Mouse (Mus musculus) heart, embryonic 13.5 days (tissue): ENCODE measurements around the gene Spsb2. TPM values are rescaled to one million over a fixed set of nuclear protein-coding genes. Genes with fewer than 3 reads are reported as not detected.

Experiments used
- ATAC-seq: fragments of 200-750 bp; cut with Nextera tagmentation; 2 replicates; pipeline ENCODE4 v1.8.0; 2017; ENCODE audit warnings: moderate TSS enrichment; ENCODE audit not compliant: insufficient number of reproducible peaks, low FRiP score, low TSS enrichment; ENCODE audit errors: extremely low read depth
- H3K27ac ChIP-seq: fragments of 300-500 bp; sonication (generic); replicated peaks from 2 replicates; pipeline ENCODE4 v1.5.1; 2015; ENCODE audit warnings: moderate library complexity, mild to moderate bottlenecking, inconsistent platforms
- H3K27me3 ChIP-seq: fragments of 300-500 bp; sonication (generic); replicated peaks from 2 replicates; pipeline ENCODE4 v1.6.1; 2015; ENCODE audit warnings: mild to moderate bottlenecking, inconsistent platforms
- H3K36me3 ChIP-seq: fragments of 300-500 bp; sonication (generic); 2 replicates; pipeline ENCODE4 v1.6.1; 2015; ENCODE audit warnings: mild to moderate bottlenecking, inconsistent platforms
- H3K4me1 ChIP-seq: fragments of 300-500 bp; sonication (generic); 2 replicates; pipeline ENCODE4 v1.6.1; 2015; ENCODE audit warnings: inconsistent platforms
- H3K4me2 ChIP-seq: fragments of 300-500 bp; sonication (generic); 2 replicates; pipeline ENCODE4 v1.6.1; 2015; ENCODE audit warnings: inconsistent platforms, mild to moderate bottlenecking, moderate library complexity
- H3K4me3 ChIP-seq: fragments of 300-500 bp; sonication (generic); 2 replicates; pipeline ENCODE4 v1.5.1; 2015; ENCODE audit warnings: moderate library complexity, mild to moderate bottlenecking, inconsistent platforms
- H3K9ac ChIP-seq: fragments of 300-500 bp; sonication (generic); 2 replicates; pipeline ENCODE4 v1.6.1; 2015; ENCODE audit warnings: inconsistent platforms, mild to moderate bottlenecking, moderate library complexity
- H3K9me3 ChIP-seq: fragments of 300-500 bp; sonication (generic); 2 replicates; pipeline ENCODE4 v1.6.1; 2016; ENCODE audit warnings: inconsistent platforms
- WGBS: fragments of 180-500 bp; shearing (Covaris S2); methylation state at CpG from one replicate; pipeline ENCODE4 v1.1.7; 2015; ENCODE audit warnings: mixed read lengths; 5-methylcytosine and 5-hydroxymethylcytosine counted together
- polyA plus RNA-seq: library from polyadenylated mRNA; unstranded; fragments of >200 nt; fragmentation: Nextera tagmentation; extraction: Ambion mirVana; gene quantifications from 2 replicates; pipeline ENCODE4 v1.2.1, GENCODE M21; 2015

The Spsb2 gene
- polyA plus RNA-seq, 1 experiment from 2014 or later: 8.4 TPM

DNA sequence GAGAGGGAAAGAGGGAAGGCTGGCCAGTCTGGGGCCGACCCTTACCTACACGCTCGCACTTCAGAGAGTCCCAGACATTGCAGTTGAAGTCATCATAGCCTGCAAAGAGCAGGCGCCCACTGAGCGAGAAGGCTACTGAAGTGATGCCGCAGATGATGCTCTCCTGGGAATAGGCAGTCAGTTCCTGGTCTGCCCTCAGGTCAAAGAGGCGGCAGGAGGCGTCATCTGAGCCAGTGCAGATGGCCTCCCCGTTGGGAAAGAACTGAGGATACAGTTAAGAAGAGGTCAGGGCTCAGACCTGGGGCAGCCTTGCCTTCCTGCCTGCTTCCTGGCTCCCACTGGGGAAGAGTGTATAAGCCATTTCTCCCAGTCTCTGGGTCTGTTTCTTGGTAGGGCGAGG, 27.1 kb downstream of the Spsb2 start:
- H3K36me3 ChIP-seq: peaks cover 35% of the 10 kb centered on the region
- H3K4me1 ChIP-seq: peaks cover 60% of the 10 kb centered on the region
- ATAC-seq: no peak
- WGBS: 51% methylated on average over 10 of the region's 10 CpGs
- no peak overlapping the region; the same call in 1 of the 2 replicates for H3K9ac ChIP-seq
- no peak overlapping the region for H3K27ac ChIP-seq
- peaks cover 5% of the 10 kb centered on the region; the same call in 1 of the 2 replicates for H3K27me3 ChIP-seq
- no peaks in the 10 kb centered on the region for H3K9me3 ChIP-seq
- H3K4me3 ChIP-seq: no peak overlapping the region
- no peak overlapping the region for H3K4me2 ChIP-seq

DNA sequence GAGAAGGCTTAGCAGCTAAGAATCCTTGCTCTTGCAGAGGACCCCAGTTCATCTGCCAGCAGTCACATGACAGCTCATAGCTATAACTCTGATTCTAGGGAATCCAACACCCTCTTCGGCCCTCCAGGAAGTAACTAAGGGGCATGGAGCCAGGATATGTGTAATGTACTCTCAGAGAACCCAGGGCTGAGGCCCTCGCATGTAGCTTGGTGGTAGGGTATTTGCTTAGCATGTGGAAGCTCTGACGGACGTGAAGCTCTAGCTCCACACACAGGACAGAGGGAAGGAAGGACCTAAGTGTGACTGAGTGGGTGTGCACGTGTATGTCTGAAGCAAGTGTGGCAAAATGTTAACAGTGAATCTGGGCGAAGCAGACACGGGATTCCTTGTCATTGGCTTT, 27.9 kb downstream of the Spsb2 start:
- WGBS: 66% methylated on average over 7 of the region's 7 CpGs
- Histone ChIP-seq H3K36me3 (peaks cover 37% of the 10 kb centered on the region), H3K4me1 (peaks cover 55% of the 10 kb centered on the region), H3K27ac (no peak overlapping the region), H3K27me3 (peaks cover 5% of the 10 kb centered on the region; the same call in 1 of the 2 replicates), H3K4me2 (no peak overlapping the region), H3K9me3 (no peaks in the 10 kb centered on the region), H3K9ac (no peak overlapping the region), H3K4me3 (no peak overlapping the region)
- ATAC-seq: no peak

DNA sequence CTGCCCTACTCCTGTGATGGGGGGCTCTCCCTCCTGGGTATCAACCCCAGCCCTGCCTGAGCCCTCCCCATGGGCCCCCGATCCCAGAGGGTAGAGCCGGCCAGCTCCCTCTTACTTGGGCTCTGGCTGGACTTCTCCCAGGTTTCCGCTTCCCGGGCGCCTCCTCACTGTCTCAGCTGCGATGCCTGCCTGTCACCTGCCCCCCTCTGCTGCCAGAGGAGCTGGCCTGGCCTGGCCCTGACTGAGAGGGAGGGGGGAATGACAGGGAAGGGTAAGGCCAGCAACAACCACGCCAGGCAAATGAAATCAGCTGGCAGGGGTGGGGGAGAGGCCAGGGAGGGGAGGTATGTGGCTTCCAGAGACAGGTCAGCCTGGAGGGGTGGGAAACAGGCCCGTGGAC, 31.3 kb downstream of the Spsb2 start:
- 0 out of 2 replicates have a peak, but pooled peaks have one; percentile 12 for ATAC-seq
- Histone ChIP-seq H3K4me3 (peak overlapping the region; percentile 11; the same call in 1 of the 2 replicates), H3K36me3 (peaks cover 21% of the 10 kb centered on the region), H3K9me3 (no peaks in the 10 kb centered on the region), H3K4me2 (peak overlapping the region; percentile 46), H3K27ac (peak overlapping the region; percentile 56), H3K9ac (peak overlapping the region; percentile 72), H3K4me1 (peaks cover 47% of the 10 kb centered on the region), H3K27me3 (peaks cover 5% of the 10 kb centered on the region; the same call in 1 of the 2 replicates)
- 0% methylated on average over 8 of the region's 8 CpGs for WGBS

DNA sequence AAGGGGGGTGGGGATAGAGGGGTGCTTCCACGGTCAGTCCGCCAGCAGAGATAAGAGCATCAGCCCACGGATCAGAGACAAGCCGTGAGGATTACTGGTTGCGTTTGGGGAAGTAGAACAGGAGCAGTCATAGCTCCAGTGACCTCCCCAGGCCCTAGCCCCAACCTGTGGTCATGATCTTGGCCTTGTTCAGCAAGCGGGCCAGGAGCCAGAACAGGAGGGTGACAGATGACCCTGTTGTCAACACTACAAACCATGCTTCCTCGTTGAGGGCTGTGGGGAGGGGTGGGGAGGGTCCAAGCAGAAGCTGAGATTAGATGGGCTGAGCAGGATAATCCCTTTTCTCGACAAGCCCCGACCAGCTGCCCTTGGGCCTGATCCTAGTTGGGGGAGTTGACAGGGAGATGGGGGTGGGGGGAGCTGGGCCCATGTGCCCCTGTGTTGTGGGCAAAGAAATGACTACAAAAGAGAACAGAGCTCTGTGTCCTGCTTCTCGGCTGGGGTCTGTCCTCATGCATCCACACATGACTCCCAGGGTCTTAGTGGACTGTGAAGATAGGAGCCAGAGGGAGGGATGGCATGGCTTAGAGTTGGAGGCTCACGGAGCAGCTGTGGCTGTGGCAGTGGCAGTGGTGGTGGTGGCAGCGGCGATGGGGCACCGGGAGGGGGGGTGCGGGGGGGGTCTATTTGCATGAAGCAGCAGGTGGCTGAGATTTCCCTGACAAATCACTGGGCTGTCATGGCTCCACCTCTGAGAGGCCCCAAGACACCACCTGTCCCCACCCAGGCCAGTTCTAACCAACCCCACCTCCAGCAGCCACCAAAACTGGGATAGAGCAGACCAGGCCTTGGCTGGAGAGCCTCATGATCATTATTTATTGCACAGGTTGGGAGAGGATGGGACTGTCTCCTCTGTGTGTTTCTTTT, 32.0 kb downstream of the Spsb2 start, which contains the start of gene Gnb3:
Gene Gnb3 (minus strand): TSS at position 35 of the 927 bp plus-strand sequence.
- WGBS: 20% methylated on average over 15 of the region's 15 CpGs
- Histone ChIP-seq H3K9me3 (no peaks in the 10 kb centered on the region), H3K4me3 (peak within 1 kb of the TSS; percentile 11; the same call in 1 of the 2 replicates), H3K27ac (peak within 1 kb of the TSS; percentile 56), H3K27me3 (peaks cover 5% of the 10 kb centered on the region; the same call in 1 of the 2 replicates), H3K9ac (peak within 1 kb of the TSS; percentile 72), H3K4me2 (peak within 1 kb of the TSS; percentile 46), H3K4me1 (peaks cover 42% of the 10 kb centered on the region), H3K36me3 (peaks cover 28% of the 10 kb centered on the region)
- ATAC-seq: 0 out of 2 replicates have a peak, but pooled peaks have one; percentile 14

DNA sequence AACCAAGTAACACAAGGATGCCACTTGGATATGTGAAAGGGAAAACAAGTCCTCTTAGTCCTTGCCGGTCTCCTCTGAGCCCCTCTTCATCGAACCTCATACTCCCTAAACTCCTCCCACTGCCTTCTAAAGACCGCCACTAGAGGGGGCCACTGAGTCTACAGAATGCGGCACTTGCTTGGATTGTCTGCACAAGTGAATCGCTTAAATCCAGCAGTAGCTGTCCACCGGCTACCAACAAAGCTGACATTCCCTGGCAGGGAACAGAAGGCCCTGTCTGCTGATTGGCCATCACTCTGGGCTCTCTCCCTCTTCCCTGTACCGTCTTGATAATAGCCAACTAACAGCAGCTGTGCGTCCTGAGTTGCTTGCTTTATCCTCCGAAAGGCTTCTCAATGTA, 38.8 kb downstream of the Spsb2 start:
- H3K4me1 ChIP-seq: peaks cover 3% of the 10 kb centered on the region; the same call in 1 of the 2 replicates
- no peak overlapping the region for H3K4me3 ChIP-seq
- H3K9ac ChIP-seq: 0 out of 2 replicates have a peak overlapping the region, but pooled peaks have one; percentile 1
- no peaks in the 10 kb centered on the region for H3K27me3 ChIP-seq
- no peak for ATAC-seq
- WGBS: 11% methylated on average over 9 of the region's 9 CpGs
- H3K9me3 ChIP-seq: no peaks in the 10 kb centered on the region
- no peak overlapping the region for H3K4me2 ChIP-seq
- no peak overlapping the region for H3K27ac ChIP-seq
- H3K36me3 ChIP-seq: peaks cover 47% of the 10 kb centered on the region

DNA sequence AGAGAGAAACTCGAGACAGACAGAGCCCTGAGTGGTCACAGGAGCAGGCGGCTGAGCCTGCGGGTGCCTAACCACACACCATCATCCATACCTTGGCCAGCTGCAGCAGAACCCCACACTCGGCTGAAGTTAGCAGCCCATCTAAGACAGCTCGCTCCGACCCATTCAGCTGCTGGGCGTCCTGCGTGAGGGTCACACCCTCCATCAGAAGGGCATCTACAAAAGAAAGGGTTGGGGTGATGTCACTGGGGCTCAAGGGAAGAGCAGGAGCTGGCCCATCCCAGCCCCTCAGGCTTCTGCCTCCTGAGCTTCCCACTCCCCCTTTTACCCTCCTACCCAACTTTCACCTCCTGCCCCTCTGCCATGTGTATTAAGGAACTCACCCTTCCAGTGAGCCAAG, 42.1 kb downstream of the Spsb2 start:
- no peak for ATAC-seq
- Histone ChIP-seq H3K27ac (no peak overlapping the region), H3K9me3 (no peaks in the 10 kb centered on the region), H3K4me3 (no peak overlapping the region), H3K36me3 (peaks cover 40% of the 10 kb centered on the region), H3K4me2 (no peak overlapping the region), H3K9ac (no peak overlapping the region), H3K27me3 (no peaks in the 10 kb centered on the region; the same call in 1 of the 2 replicates), H3K4me1 (peaks cover 14% of the 10 kb centered on the region)
- WGBS: 46% methylated on average over 8 of the region's 8 CpGs

DNA sequence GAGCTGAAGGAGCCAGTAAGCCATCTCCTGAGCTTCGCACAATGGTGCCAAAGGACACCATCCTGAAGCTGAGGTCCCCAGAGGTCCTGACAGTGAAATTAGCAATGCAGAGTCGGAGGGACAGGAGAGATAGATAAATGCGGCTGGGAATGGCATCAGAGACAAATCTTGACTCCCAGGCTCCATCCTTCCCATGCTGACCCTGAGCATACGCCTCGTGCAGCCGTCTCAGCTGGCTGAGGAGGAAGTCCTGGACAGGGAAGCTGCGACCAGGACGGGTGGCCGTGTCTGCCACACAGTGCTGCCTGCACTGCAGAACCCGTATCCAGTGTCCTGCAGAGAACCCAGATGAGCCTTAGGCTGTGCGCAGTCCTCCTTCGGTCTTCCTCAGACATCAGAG, 46.2 kb downstream of the Spsb2 start:
- H3K27me3 ChIP-seq: peaks cover 23% of the 10 kb centered on the region
- no peaks in the 10 kb centered on the region for H3K9me3 ChIP-seq
- WGBS: 56% methylated on average over 12 of the region's 12 CpGs
- H3K9ac ChIP-seq: no peak overlapping the region
- H3K36me3 ChIP-seq: peaks cover 25% of the 10 kb centered on the region
- no peak overlapping the region for H3K4me2 ChIP-seq
- no peak for ATAC-seq
- H3K27ac ChIP-seq: no peak overlapping the region
- no peak overlapping the region for H3K4me3 ChIP-seq
- H3K4me1 ChIP-seq: peaks cover 32% of the 10 kb centered on the region

DNA sequence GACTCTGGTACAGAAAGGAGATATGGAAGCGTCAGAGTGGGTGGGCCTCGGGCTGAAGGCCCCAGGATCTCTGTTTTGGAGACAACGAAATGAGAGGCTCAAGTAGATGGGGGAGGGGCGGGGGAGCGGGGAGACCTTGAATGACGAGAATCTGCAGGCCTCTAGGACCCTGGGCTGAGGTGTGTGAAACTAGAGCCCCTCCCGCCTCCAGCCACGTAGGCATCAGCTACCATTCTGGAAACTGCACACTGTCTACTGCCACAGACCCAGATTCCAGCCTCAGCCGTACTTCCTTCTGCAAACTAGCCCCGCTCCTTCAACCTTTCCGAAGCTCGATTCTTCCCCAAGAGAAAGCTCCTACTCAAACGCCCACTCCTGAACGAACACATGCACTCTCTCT, 47.9 kb downstream of the Spsb2 start:
- no peak for ATAC-seq
- H3K9ac ChIP-seq: peak overlapping the region; percentile 94

DNA sequence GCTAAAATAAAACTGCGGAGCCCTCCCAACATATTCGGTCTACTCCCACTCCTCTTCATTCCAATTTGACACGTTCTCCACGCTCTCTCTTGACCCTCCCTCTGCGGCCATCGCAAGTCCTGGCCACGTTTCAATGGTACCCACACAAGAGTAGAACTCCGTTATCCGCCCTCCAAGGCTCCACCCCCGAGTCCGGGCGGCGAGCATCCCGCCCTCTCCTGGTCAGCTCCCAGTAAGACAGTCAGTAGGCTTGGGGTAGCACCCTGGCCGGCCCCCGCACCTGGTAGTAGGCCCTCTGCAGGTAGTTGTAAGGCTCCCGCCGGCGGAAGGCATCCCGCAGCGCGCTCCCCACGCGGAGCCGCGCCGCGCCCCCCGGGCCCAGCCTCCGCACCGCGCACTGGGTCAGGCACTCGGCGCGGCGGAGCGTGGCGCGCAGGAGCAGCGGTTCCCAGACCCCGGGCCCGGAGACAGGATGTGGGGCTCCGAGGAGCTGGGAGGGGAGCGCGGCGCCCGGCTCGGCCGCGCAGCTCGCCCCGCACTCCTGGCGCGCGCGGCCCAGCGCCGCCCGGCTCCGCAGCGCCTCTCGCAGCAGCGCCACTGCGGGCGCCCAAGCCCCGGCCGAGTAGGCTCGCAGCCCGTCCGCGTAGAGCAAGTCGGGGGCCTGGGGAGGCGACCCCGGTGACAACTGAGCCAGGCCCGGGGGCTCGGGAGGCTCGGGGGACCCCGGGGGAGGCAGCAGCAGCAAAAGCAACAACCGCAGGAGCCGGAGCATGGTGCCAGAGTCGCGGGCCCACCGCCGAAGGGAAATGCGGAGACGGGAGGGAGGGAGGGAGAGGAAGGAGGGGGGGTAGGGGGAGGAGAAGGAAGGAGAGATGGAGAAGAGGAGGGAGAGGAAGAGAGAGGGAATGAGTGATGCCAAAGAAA, 48.7 kb downstream of the Spsb2 start, which contains the start of gene P3h3:
Gene P3h3 (minus strand): TSS at position 837 of the 924 bp plus-strand sequence.
- H3K4me3 ChIP-seq: peak within 1 kb of the TSS; percentile 82

More for the DNA sequence above, 47.9 kb downstream of the Spsb2 start:
- Histone ChIP-seq H3K9me3 (no peaks in the 10 kb centered on the region), H3K4me3 (peak overlapping the region; percentile 82), H3K4me1 (peaks cover 36% of the 10 kb centered on the region), H3K36me3 (peaks cover 16% of the 10 kb centered on the region), H3K27me3 (peaks cover 35% of the 10 kb centered on the region), H3K27ac (peak overlapping the region; percentile 92), H3K4me2 (peak overlapping the region; percentile 91)
- WGBS: 8% methylated on average over 14 of the region's 14 CpGs

DNA sequence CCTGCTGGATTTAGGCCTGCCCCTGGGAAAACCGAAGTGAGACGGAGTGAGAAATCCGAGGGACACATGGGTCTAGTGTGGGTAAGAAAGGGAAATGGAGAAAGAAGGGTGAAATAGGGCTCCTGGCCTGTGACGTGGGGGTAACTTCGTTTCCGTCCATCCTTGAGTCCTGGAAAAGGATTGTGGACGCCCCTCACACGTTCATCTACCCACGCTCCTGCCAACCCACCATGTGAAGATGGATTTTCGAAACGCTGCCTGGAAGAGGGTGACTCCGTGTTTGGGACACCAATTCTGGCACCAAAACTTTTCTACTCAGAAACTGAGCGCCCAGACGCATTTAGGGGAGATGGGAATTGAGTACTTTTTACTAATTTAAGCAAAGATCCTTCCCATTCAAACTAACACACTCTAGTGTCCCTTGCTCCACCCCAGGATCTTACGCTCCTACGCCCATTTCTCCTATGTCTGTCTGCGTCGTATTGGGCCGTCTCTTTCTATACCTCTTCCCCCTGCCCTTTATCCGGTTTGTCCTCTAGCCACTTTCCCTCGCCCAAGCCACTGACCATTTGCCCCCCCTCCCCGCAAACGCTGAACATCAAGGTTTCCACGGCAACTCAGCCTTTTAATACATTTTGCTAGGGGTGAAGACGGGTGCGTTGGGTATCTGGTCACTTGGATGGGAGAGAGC, 49.5 kb downstream of the Spsb2 start:
- Histone ChIP-seq H3K36me3 (peaks cover 9% of the 10 kb centered on the region), H3K9ac (peak overlapping the region; percentile 94), H3K27ac (peak overlapping the region; percentile 92), H3K4me2 (peak overlapping the region; percentile 91), H3K4me1 (peaks cover 48% of the 10 kb centered on the region), H3K27me3 (peaks cover 52% of the 10 kb centered on the region), H3K4me3 (peak overlapping the region; percentile 82), H3K9me3 (no peaks in the 10 kb centered on the region)
- 26% methylated on average over 26 of the region's 26 CpGs for WGBS
- no peak for ATAC-seq

More for the DNA sequence above, 48.7 kb downstream of the Spsb2 start, which contains the start of gene P3h3:
- Histone ChIP-seq H3K27me3 (peaks cover 44% of the 10 kb centered on the region), H3K4me1 (peaks cover 40% of the 10 kb centered on the region), H3K27ac (peak within 1 kb of the TSS; percentile 92), H3K36me3 (peaks cover 16% of the 10 kb centered on the region), H3K9me3 (no peaks in the 10 kb centered on the region), H3K4me2 (peak within 1 kb of the TSS; percentile 91), H3K9ac (peak within 1 kb of the TSS; percentile 94)
- WGBS: under 1% methylated on average over 73 of the region's 86 CpGs
- ATAC-seq: peak; percentile 57
